Mouse (Mus musculus): ENCODE data around the gene Spryd4. TPM values are rescaled to one million over a fixed set of nuclear protein-coding genes. Genes with fewer than 3 reads are reported as not detected.
"Not testable (repeated sequence)": the region's sequence is repeated elsewhere in the genome, so short reads cannot be mapped to it uniquely, and the experiment has no call there.

Spryd4 gene
- total RNA-seq, 2 experiments from 2014 or later, result 9.2 to 10.2 TPM

DNA sequence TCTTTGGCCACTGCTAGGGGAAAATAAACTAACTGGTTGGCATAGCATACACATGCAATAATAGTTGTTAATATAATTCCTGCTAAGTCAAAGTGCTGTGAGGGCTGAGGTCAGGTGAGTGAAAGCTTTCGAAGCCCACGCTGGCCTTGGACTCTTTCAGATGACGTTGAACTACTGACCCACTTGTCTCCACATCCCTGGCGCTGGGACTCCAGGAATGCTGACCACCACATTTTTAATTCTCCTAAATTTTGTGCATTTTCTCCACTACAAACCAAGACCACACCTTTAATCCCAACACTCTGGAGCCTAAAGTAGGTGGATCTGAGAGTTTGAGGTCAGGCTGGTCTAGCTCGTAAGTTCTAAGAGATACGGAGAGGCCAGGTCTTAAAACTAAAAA, 18.5 kb downstream of the Spryd4 start:
- intact Hi-C loops (cut with DNase I), result no loop called here

DNA sequence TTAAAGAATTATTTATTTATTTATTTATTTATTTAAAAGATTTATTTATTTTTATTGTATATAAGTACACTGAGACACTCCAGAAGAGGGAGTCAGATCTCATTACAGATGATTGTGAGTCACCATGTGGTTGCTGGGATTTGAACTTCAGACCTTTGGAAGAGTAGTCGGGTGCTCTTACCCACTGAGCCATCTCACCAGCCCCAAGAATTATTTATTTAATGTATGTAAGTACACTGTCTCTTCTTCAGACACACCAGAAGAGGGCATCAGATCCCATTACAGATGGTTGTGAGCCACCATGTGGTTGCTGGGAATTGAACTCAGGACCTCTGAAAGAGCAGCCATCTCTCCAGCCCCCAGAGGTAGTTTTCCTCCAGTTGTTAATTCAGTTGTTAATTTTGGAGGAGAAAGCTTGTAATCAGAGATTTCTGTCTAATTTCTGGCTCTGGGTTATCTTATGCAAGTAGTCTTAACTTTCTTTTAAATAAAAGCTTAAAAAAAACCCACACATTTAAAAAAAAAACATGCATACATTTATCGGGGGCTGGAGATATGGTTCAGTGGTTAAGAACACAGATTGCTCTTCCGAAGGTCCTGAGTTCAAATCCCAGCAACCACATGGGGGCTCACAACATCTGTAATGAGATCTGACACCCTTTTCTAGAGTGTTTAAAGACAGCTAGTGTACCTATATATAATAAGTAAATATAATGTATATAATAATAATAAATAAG, 19.4 kb downstream of the Spryd4 start:
- DNase-seq (ENCODE audit: low spot score in 2 of 2); intact Hi-C loops (cut with DNase I): not testable (repeated sequence)

More for the DNA sequence above, 18.5 kb downstream of the Spryd4 start:
- DNase-seq (ENCODE audit: low spot score in 2 of 2), result no peak

GRCm38 (mm10) chr10:128191472-128191871, 20.1 kb downstream of the Spryd4 start:
- DNase-seq (ENCODE audit: low spot score in 2 of 2), result no peak
- intact Hi-C loops (cut with DNase I), result no loop called here

DNA sequence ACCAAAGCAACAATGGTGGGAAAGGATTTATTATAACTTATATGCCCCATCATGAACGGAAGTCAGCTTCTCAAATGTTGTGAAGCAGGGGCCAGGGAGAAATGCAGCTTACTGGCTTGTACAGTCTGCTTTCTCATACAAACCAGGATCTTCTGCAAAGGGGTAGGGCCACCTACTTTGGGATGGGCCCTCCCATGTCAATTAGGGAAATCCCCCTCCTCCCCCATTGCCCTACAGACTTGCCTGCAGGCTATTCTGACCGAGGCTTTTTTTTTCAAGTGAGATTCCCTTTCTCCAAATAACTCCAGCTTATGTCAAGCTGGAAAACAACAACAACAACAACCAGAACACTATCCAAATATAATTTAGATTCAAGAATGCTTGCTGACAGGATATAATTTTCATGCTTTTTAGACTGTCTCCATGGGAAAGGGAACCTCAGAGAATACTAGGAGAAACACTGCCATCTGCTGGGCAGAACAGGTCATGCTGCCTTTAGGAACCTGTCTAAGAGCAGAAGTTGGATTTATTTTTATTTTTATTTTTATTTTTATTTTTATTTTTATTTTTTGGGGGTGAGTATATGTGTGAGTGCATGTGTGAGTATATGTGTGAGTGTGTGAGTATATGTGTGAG, 23.2 kb downstream of the Spryd4 start:
- DNase-seq (ENCODE audit: low spot score in 2 of 2), result peak; percentile 38 to 70
- intact Hi-C loops (cut with DNase I), result loop anchor here (10.0 kb wide), 1 partner anchor 164 kb away; no protein-coding TSS in a partner anchor

GRCm38 (mm10) chr10:128187181-128187605, 24.4 kb downstream of the Spryd4 start:
- intact Hi-C loops (cut with DNase I), result loop anchor here (10.0 kb wide), 1 partner anchor 162 kb away; no protein-coding TSS in a partner anchor
- no peak for DNase-seq (ENCODE audit: low spot score in 2 of 2)

DNA sequence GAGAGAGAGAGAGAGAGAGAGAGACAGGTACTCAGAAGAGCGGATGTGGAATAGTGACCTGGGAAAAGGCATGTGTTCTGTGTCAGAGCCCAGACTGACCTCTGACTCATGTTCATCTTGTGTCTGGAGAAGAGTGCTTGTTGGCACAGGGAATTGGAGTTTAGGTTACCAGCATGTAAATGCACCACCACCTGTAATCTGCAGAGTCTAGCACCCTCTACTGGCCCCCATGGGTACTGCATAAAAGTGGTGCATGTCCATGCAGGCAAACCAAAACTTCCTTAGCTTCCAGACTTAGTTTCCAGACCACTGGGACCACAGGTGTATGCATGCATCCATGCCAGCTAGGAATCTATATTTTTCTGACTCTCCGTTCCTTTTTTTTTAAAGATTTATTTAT, 25.6 kb downstream of the Spryd4 start:
- intact Hi-C loops (cut with DNase I), result loop anchor here (1.0 to 10.0 kb wide), 3 partner anchors 46 to 161 kb away; partner anchors contain the start of gene Baz2a
- peak; percentile 58 to 63 for DNase-seq (ENCODE audit: low spot score in 2 of 2)

DNA sequence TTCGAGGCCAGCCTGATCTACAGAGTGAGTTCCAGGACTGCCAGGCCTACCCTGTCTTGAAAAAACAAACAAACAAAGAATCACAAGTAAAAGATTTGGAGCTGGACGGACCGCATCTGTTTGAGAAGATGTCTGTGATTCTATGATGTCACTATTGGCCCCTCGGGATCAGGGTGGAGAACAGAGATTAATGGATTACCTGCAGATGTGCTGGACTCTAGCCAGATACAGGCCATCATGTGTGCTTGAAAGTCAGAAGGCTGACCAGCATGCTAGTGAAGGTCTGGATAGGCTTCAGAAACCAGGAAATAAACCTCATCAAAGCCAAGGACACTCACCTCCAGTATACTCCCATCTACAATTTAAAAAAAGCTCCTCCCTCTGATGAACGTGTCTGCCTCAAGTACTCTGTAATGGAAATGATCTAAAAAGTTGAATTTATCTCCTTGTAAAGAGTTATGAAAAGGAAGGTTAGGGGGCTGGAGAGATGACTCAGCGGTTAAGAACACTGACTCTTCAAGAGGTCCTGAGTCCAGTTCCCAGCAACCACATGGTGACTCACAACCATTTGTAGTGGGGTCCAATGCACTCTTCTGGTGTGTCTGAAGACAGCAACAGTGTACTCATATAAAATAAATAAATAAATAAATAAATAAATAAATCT, 26.2 kb downstream of the Spryd4 start:
- intact Hi-C loops (cut with DNase I), result loop anchor here (10.0 kb wide), 1 partner anchor 161 kb away; no protein-coding TSS in a partner anchor
- no peak for DNase-seq (ENCODE audit: low spot score in 2 of 2)

DNA sequence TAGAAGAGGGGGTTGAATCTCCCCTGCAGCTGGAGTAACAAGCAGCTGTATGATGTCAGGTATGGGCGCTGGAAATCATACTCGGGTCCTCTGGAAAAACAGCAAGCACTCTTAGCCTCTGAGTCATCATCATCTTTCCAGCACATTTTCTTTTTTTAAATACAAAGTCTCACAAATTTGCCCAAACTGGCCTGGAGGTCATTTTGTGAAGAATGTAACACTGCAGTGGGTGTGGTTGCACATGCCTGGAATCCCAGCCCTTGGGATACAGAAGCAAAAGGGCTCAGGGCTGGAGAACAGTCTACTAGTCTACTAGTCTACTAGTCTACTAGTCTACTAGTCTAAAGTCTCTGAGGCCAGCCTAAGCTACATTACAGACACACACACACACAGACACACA, 27.3 kb downstream of the Spryd4 start:
- no peak for DNase-seq (ENCODE audit: low spot score in 2 of 2)
- intact Hi-C loops (cut with DNase I), result loop anchor here (10.0 kb wide), 1 partner anchor 159 kb away; no protein-coding TSS in a partner anchor

- no peak for DNase-seq (ENCODE audit: low spot score in 2 of 2)
- intact Hi-C loops (cut with DNase I), result loop anchor here (5.0 to 10.0 kb wide), 2 partner anchors 83 to 155 kb away; no protein-coding TSS in a partner anchor
Observed at GRCm38 (mm10) chr10:128179989-128180388, 31.6 kb downstream of the Spryd4 start, which contains the start of gene Rbms2. TSS of gene Rbms2 (minus strand) at chr10:128180297.

DNA sequence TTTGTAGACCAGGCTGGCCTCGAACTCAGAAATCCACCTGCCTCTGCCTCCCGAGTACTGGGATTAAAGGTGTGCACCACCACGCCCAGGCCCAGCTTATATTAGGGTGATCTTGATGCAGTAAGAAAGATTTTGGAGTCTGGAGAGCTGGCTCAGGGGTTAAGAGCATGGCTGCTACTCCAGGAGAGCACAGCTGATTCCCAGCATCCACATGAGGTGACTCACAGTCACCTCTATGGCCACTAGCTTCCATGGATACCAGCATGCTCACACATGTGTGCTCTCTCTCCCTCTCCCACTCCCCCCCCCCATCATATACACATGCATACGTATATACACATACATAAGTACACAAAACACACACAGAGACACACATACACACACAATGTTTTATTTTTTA, 34.3 kb downstream of the Spryd4 start:
- no peak for DNase-seq (ENCODE audit: low spot score in 2 of 2)
- intact Hi-C loops (cut with DNase I), result loop anchor here (5.0 kb wide), 1 partner anchor 80 kb away; no protein-coding TSS in a partner anchor

- intact Hi-C loops (cut with DNase I), result loop anchor here (5.0 kb wide), 1 partner anchor 79 kb away; no protein-coding TSS in a partner anchor
- peak; percentile 55 for DNase-seq (ENCODE audit: low spot score in 2 of 2)
Observed at GRCm38 (mm10) chr10:128175996-128176755, 35.4 kb downstream of the Spryd4 start.

DNA sequence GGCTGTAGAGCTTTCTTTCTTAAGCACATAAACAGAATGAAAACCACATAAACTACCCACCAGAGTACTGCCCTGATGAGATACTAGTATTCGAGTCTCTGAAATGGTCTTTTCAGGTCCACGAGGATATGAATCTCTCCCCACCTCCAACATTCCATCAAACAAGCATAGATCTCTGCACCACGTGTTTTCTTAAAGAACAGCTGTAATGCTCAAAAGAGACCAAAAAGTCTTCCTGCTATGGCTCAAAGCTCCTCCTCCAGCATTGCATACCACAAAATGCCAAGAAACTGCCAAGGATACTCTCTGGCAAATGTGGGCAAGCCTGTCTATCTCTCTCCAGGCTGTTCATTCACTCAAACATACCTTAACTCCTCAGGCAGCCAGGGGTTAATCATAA, 36.3 kb downstream of the Spryd4 start:
- no peak for DNase-seq (ENCODE audit: low spot score in 2 of 2)
- intact Hi-C loops (cut with DNase I), result loop anchor here (5.0 kb wide), 1 partner anchor 78 kb away; no protein-coding TSS in a partner anchor

DNA sequence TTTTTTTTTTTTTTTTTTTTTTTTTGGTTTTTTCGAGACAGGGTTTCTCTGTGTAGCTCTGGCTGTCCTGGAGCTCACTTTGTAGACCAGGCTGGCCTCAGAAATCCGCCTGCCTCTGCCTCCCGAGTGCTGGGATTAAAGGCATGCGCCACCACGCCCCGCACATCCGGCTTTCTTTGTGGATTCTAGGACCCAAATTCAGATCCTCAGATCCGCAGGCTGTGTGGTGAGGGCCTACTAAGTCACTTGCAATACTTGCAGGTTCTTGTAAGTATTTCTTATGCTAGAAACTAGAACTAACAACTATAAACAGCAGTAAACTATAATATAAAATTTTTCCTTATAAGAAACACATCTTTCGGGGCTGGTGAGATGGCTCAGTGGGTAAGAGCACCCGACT, 40.3 kb downstream of the Spryd4 start:
- DNase-seq (ENCODE audit: low spot score in 2 of 2); intact Hi-C loops (cut with DNase I): not testable (repeated sequence)

DNA sequence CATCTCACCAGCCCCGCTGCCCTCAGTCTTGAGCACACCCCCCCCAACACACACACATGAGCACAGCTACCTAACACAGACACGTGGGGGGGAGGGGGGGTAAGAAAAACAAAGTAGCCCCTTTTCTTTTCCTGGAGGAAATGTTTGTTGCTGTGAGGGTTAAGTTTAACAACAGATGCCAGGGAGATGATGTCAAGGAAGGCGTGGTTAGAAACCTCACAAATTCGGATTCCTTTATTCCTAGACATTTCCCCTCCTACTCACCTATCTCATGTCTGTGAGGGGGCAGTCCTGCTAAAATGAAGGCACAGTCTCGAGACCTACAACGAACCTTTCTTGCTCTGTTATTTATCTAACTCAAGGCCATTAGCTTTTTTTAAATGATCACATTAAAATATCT, 44.5 kb downstream of the Spryd4 start:
- intact Hi-C loops (cut with DNase I), result no loop called here
- DNase-seq (ENCODE audit: low spot score in 2 of 2), result no peak

DNA sequence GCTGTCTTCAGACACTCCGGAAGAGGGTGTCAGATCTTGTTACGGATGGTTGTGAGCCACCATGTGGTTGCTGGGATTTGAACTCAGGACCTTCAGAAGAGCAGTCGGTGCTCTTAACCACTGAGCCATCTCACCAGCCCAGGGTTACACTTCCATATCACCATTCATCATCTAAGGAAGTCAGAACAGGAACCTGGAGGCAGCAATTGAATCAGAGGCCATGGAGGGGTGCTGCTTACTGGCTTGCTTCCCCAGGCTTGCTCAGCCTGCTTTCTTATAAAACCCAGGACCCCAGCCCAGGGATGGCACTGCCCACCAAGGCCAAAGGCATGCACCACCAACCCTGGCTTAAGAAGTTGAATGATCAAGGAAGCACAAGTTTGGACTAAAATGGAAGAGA, 45.9 kb downstream of the Spryd4 start:
- intact Hi-C loops (cut with DNase I); DNase-seq (ENCODE audit: low spot score in 2 of 2): not testable (repeated sequence)

Data from left cerebral cortex, postnatal 36 days (tissue).